Mouse (Mus musculus) frontal cortex, postnatal 10 days (tissue): ENCODE measurements at regions not wholly inside any gene's neighbourhood (a gene's known extent, or its start where the extent isn't known, plus 50 kb on each side); places are given as distances from the start of the nearest gene placed in this dataset.

ENCODE experiments used
- DNase-seq, 2 experiments: peaks; one replicate each; pipeline ENCODE4 v3.0.0; 2022; ENCODE audit warnings: low spot score in 2 of 2, mixed read lengths in 1 of 2

GRCm38 (mm10) chr5:133310979-133311890, 768.1 kb upstream of the Auts2 start:
- DNase-seq, result peak; percentile 37 to 57

DNA sequence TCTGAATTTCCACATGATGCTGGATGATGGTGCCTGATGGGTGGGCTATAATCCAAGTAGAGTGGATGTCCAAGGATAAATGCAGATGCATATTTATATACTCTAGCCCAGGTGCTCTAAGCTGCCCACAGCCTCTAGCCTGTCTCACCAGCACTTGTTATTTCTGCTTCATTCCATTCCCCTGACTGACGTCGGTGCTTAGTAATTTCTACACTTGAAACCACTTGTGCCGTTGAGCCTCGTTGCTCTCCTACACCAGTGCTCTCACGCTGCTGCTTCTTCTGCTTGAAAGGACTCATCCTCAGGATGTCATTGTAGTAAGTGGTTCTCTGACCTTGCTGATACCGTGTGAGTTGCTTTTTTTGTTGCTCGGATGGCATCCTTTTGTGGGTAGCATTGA, 724.7 kb upstream of the Auts2 start:
- no peak for DNase-seq

- DNase-seq, result no peak
These were observed 724.2 kb upstream of the Auts2 start for GRCm38 (mm10) chr5:133267356-133267755.

DNA sequence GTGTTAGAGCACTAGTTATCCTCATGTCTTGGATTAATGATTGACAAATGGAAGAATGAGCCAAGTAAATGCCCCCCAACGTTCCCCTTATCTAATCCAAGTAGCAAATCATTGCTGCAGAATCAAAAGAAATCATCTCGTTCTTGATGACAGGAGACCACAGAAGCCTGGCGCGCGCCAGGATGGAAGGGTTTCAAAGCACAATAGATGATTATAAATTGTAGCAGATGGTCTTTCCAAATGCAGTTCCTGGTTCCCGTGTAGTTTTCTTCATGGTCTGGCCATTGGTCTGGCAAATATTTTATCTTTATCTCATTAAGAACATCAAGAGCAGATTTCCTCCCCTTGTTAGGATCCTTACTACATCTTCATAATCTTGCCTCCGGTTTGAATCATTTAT, 721.8 kb upstream of the Auts2 start:
- DNase-seq, result no peak

DNA sequence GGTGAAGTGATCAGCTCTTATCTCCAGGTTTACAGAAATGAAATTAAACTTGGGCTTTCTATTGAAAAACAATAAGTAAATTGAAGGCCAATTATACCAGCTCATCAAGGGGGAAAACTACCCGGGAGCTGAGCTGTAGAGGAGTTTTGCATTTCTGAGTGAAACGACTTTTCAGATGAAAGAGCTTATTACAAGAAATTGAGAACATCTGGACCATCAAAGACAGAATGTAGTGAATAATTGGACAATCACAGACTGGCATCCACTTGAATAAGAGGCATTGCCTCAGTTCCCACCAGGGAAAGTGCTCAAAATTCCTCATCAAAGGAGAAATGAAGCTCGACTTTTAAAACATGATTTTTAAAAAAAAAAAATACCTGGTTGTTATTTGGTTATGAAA, 675.7 kb upstream of the Auts2 start:
- no peak for DNase-seq

DNA sequence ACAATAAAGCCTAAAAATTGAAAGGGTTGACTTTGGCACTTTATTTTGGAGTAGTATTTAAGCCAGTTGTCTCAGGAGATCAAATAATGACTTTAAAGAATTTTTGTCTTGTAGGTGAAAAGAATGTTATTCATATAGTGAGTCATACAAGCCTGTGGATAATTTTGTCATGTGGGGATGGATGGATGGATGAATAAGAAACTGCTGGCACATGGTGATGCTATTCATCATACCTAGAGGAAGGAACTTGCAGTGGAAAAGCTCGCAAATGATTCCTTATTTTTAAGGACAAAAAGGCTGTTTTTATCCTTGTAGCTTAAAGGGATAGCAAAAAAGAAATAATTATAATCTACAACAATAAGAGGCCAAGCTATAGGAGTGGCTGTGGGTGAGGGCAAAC, 655.4 kb upstream of the Auts2 start:
- no peak for DNase-seq

DNA sequence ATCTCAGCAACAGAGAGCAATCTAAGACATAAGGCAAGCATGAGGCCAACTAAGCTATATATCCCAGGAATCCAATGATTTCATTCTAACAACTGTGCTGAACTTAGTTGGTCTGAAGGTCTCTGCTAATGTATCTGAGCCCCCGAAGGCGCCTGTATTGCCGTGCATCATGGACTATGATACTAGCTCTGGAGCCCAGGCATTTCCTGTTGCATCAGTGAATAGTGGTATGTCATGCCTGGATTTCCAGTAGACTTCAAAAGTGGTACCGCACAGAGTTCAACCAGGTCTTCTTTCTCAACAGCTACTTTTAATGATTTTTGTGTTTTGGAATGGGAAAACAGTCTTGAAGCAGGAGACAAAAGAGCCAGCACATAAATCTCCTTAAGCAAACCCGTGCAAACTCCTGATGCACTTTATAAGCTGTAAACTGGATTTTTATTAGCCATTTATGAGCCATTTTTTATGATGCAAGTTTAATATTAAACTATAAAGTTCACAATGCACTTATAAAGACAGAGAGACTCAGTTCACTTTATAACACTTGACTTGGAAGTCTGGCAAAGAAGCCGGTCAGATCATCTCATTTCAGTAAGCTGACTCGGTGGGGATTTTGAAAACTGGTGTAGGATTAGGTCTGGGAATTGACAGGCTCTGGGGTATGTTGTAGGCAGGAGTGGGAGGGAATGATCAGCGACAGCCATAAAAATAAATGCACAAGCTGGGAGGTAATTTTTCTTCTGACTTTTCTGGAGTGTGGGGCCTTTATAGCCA, 646.8 kb upstream of the Auts2 start:
- no peak for DNase-seq

- DNase-seq, result peak; percentile 22 to 45
These were observed 632.5 kb upstream of the Auts2 start for GRCm38 (mm10) chr5:133175636-133176035.

DNA sequence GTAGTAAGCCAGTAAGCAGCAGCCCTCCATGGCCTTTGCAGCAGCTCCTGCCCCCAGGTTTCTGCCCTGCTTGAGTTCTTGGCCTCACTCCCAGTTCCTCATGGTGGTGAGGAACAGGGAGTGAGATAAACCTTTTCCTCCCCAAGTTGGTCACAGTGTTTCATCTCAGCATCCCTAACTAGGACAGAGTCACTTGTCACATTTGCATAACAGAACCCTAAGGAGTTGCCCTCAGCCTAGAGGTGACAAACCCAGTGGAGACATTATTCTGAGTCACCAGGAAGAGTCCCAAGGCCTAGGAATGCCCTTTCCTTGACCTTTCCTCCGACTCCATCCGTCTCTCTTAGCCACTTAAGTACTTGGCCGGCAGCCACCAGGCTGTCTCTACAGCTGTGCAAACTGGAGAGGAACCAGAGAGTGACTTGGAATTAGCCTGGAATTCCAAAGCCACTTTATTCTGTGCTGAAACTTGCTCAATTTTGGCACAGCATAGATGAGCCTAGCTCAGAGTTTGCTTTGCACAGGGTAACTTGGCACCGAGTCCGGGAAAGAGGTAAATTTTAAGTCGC, 630.1 kb upstream of the Auts2 start:
- peak in 1 of 2 experiments; percentile 30 for DNase-seq

- no peak for DNase-seq
These were observed 629.5 kb upstream of the Auts2 start for GRCm38 (mm10) chr5:133172686-133173085.

GRCm38 (mm10) chr5:133171266-133171665, 628.1 kb upstream of the Auts2 start:
- no peak for DNase-seq

- no peak for DNase-seq
These were observed 624.4 kb upstream of the Auts2 start for GRCm38 (mm10) chr5:133167576-133167975.

GRCm38 (mm10) chr5:133167001-133167461, 623.9 kb upstream of the Auts2 start:
- DNase-seq, result no peak

DNA sequence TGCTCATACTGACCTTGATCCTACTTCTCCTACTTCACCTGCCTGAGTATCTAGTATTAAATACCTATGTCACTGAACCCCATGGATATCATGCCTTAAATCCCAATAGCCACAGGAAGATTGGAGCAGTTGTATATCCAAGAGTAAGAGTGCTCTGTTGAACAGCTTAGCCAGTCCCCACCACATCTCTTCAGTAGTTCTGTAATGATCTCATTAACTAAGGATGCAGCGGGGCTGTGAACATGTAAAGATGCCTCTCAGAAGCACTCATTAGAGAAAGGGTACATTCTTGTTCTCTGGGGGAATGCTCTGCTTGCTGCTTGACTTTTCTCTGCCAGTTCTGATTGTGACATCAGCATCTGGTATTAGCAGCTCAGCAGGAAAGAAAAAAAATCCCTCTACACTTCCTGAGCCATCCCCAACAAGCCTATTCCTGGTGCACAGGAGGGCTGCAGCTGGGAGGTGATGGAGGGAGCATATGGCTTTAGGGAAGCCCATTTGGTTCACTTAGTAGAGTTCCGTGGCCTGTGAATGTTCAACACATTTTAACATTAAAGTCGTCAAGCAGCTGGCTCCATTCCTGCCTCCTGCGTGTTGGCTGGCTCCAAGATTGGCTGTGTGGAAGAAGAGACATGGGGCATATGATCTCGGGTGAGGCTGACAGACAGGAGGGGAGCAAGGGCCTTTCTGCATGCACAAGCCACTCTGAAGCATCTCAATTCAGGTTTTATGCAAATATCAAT, 613.1 kb upstream of the Auts2 start:
- DNase-seq, result peak; percentile 13 to 25

GRCm38 (mm10) chr5:133145996-133146395, 602.9 kb upstream of the Auts2 start:
- DNase-seq, result no peak

DNA sequence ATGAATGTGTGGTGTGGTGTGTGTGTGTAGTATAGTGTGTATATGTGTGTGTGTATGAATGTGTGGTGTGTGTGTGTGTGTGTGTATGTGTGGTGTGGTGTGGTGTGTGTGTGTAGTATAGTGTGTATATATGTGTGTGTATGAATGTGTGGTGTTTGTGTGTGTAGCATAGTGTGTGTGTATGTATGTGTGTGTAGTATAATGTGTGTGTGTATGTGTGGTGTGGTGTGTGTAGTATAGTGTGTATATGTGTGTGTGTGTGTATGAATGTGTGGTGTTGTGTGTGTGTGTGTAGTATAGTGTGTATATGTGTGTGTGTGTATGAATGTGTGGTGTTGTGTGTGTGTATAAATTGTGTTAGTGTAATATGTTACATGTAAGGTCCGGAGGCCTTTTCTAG, 600.5 kb upstream of the Auts2 start:
- no peak for DNase-seq

DNA sequence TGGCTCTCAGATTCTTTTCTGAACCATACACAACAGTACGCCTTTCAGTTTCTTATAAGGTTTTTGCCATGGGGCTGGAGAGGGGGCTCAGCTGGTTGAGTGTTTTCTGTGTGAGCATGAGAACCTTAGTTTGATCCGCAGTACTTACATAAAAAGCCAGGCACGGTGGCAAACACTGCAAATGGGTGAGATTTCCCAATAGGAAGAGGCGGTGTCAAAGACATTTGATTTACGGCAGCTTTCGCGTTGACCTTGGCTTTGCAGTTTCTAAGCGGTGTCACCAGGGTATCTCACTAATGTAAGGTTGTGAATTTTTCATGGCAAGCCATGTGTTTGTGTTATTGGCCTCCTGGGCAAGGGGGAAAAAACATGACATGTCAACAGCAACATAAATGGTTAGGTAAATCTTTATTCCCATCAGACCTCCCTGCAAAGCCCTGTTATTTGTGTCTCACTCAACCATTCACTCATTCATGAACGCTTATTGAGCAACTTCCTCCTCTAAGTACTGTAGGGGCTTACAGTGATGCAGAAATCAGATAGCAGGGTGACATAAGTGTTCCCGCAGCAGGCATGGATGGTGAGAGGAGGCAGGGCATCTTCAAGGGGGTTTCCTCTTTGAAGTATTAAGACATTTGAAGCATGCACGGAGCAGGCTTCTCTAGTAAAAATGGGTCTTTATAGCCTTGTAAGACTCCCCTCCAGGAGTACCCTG, 599.4 kb upstream of the Auts2 start:
- no peak for DNase-seq

DNA sequence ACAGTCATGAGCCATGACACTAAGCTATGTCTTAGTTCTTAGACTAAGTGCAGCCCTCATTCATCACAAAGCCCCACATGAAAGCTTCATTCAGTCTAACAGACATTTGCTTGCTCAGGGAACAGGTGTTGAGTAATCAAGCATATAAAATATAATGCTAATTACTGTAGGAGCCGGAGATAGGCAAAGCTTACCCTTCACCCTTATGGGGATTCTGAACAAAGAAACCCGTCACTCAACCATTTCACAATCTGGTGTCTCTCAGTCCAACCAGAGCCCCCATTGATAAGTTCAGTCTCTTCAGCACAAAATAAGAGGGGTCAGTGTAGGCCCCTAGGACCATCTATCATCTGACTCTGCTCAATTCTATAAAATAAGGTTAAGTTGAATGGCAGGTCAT, 587.9 kb upstream of the Auts2 start:
- DNase-seq, result no peak

GRCm38 (mm10) chr5:133130316-133130715, 587.2 kb upstream of the Auts2 start:
- no peak for DNase-seq

DNA sequence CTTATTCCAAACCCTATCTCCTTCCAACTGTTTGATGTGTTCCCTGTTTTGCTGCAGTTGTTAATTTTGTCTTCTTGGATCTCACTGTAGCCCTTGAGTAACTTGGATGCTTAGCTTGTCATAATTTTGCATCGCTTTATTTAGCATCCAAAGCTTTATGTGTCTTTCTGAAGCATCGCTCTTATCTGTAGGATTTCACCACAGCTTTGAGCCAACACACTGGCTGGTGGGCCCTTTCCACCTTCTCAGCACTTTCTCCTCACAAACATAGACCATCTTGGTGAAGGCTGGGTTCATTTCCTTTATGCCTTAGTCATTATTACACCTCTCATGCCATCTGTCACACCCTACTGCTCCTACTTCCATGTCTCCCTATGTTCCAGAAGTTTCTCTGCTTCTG, 581.1 kb upstream of the Auts2 start:
- DNase-seq, result peak in 1 of 2 experiments; percentile 8

GRCm38 (mm10) chr5:133113946-133114345, 570.8 kb upstream of the Auts2 start:
- DNase-seq, result no peak
